Mouse (Mus musculus) embryonic facial prominence, embryonic 12.5 days (tissue): ENCODE results near the gene Alk. TPM values are rescaled to one million over a fixed set of nuclear protein-coding genes. Genes with fewer than 3 reads are reported as not detected.

Source experiments
- ATAC-seq: fragments of 200-750 bp; cut with Nextera tagmentation; 2 replicates; pipeline ENCODE4 v1.8.0; 2017; ENCODE audit not compliant: insufficient number of reproducible peaks, insufficient read depth, low FRiP score, low TSS enrichment
- H3K27ac ChIP-seq: fragments of 300-500 bp; sonication (generic); 2 replicates; pipeline ENCODE4 v1.5.1; 2016; ENCODE audit warnings: mild to moderate bottlenecking
- H3K27me3 ChIP-seq: fragments of 300-500 bp; sonication (generic); 2 replicates; pipeline ENCODE4 v1.6.1; 2016; ENCODE audit warnings: mild to moderate bottlenecking, moderate library complexity
- H3K36me3 ChIP-seq: fragments of 300-500 bp; sonication (generic); 2 replicates; pipeline ENCODE4 v1.6.1; 2016; ENCODE audit warnings: mild to moderate bottlenecking
- H3K4me1 ChIP-seq: fragments of 300-500 bp; sonication (generic); 2 replicates; pipeline ENCODE4 v1.6.1; 2016
- H3K4me2 ChIP-seq: fragments of 300-500 bp; sonication (generic); replicated peaks from 2 replicates; pipeline ENCODE4 v1.6.1; 2016; ENCODE audit warnings: mild to moderate bottlenecking, moderate library complexity
- H3K4me3 ChIP-seq: fragments of 300-500 bp; sonication (generic); 2 replicates; pipeline ENCODE4 v1.5.1; 2016; ENCODE audit warnings: mild to moderate bottlenecking
- H3K9ac ChIP-seq: fragments of 300-500 bp; sonication (generic); 2 replicates; pipeline ENCODE4 v1.6.1; 2016; ENCODE audit warnings: mild to moderate bottlenecking, moderate library complexity
- H3K9me3 ChIP-seq: fragments of 300-500 bp; sonication (generic); 2 replicates; pipeline ENCODE4 v1.6.1; 2016; ENCODE audit warnings: mild to moderate bottlenecking, moderate library complexity
- WGBS: fragments of 180-500 bp; shearing (Covaris S2); methylation state at CpG from one replicate; pipeline ENCODE4 v1.1.7; 2016; 5-methylcytosine and 5-hydroxymethylcytosine counted together
- polyA plus RNA-seq: library from polyadenylated mRNA; unstranded; fragments of >200 nt; fragmentation: Nextera tagmentation; extraction: Ambion mirVana; gene quantifications from 2 replicates; pipeline ENCODE4 v1.2.1, GENCODE M21; 2016

Alk gene
- polyA plus RNA-seq, 1 experiment from 2014 or later = 1.0 TPM

- Histone ChIP-seq H3K9me3 (no peaks in the 10 kb centered on the region), H3K4me1 (no peaks in the 10 kb centered on the region), H3K9ac (no peak overlapping the region), H3K4me2 (no peak overlapping the region), H3K36me3 (no peaks in the 10 kb centered on the region), H3K27me3 (no peaks in the 10 kb centered on the region), H3K27ac (no peak overlapping the region), H3K4me3 (no peak overlapping the region)
- ATAC-seq = no peak
- WGBS = 50% methylated on average over 5 of the region's 5 CpGs
These were observed 604.6 kb downstream of the Alk start for GRCm38 (mm10) chr17:71999527-72000482.

- no peak overlapping the region for H3K4me2 ChIP-seq
- no peaks in the 10 kb centered on the region for H3K36me3 ChIP-seq
- H3K9me3 ChIP-seq = no peaks in the 10 kb centered on the region
- WGBS = 82% methylated on average over 3 of the region's 3 CpGs
- H3K4me1 ChIP-seq = no peaks in the 10 kb centered on the region
- ATAC-seq = no peak
- H3K9ac ChIP-seq = no peak overlapping the region
- H3K27ac ChIP-seq = no peak overlapping the region
- H3K4me3 ChIP-seq = no peak overlapping the region
- H3K27me3 ChIP-seq = no peaks in the 10 kb centered on the region
These were observed 606.7 kb downstream of the Alk start for GRCm38 (mm10) chr17:71997680-71998079.

GRCm38 (mm10) chr17:71995539-71995938 lies 608.9 kb downstream of the Alk start:
- Histone ChIP-seq H3K27ac (no peak overlapping the region), H3K36me3 (no peaks in the 10 kb centered on the region), H3K4me3 (no peak overlapping the region), H3K9me3 (no peaks in the 10 kb centered on the region), H3K27me3 (no peaks in the 10 kb centered on the region), H3K4me1 (no peaks in the 10 kb centered on the region), H3K9ac (no peak overlapping the region), H3K4me2 (no peak overlapping the region)
- ATAC-seq = no peak
- WGBS = 81% methylated on average over 3 of the region's 3 CpGs

GRCm38 (mm10) chr17:71994144-71994543 lies 610.3 kb downstream of the Alk start:
- no peak for ATAC-seq
- no peak overlapping the region for H3K4me2 ChIP-seq
- H3K36me3 ChIP-seq = no peaks in the 10 kb centered on the region
- no peaks in the 10 kb centered on the region for H3K9me3 ChIP-seq
- WGBS = 67% methylated on average over 1 of the region's 1 CpGs
- no peaks in the 10 kb centered on the region for H3K27me3 ChIP-seq
- no peak overlapping the region for H3K4me3 ChIP-seq
- no peaks in the 10 kb centered on the region for H3K4me1 ChIP-seq
- H3K27ac ChIP-seq = no peak overlapping the region
- H3K9ac ChIP-seq = no peak overlapping the region

- no peak overlapping the region for H3K27ac ChIP-seq
- H3K9me3 ChIP-seq = no peaks in the 10 kb centered on the region
- no peaks in the 10 kb centered on the region for H3K27me3 ChIP-seq
- H3K36me3 ChIP-seq = no peaks in the 10 kb centered on the region
- WGBS = 90% methylated on average over 2 of the region's 2 CpGs
- no peak overlapping the region for H3K4me3 ChIP-seq
- no peak overlapping the region for H3K9ac ChIP-seq
- H3K4me2 ChIP-seq = no peak overlapping the region
- peaks cover 4% of the 10 kb centered on the region; the same call in 1 of the 2 replicates for H3K4me1 ChIP-seq
- no peak for ATAC-seq
These were observed 611.4 kb downstream of the Alk start for GRCm38 (mm10) chr17:71993011-71993410.

- no peaks in the 10 kb centered on the region for H3K9me3 ChIP-seq
- ATAC-seq = no peak
- no peaks in the 10 kb centered on the region for H3K27me3 ChIP-seq
- H3K4me2 ChIP-seq = no peak overlapping the region
- H3K27ac ChIP-seq = no peak overlapping the region
- H3K9ac ChIP-seq = no peak overlapping the region
- H3K4me1 ChIP-seq = peaks cover 4% of the 10 kb centered on the region; the same call in 1 of the 2 replicates
- 62% methylated on average over 3 of the region's 3 CpGs for WGBS
- no peak overlapping the region for H3K4me3 ChIP-seq
- no peaks in the 10 kb centered on the region for H3K36me3 ChIP-seq
These were observed 613.2 kb downstream of the Alk start for GRCm38 (mm10) chr17:71991260-71991659.

- H3K4me2 ChIP-seq = no peak overlapping the region
- ATAC-seq = no peak
- no peaks in the 10 kb centered on the region for H3K27me3 ChIP-seq
- H3K9me3 ChIP-seq = no peaks in the 10 kb centered on the region
- 81% methylated on average over 4 of the region's 4 CpGs for WGBS
- no peak overlapping the region for H3K4me3 ChIP-seq
- no peak overlapping the region for H3K9ac ChIP-seq
- no peaks in the 10 kb centered on the region for H3K36me3 ChIP-seq
- no peak overlapping the region for H3K27ac ChIP-seq
- H3K4me1 ChIP-seq = peaks cover 4% of the 10 kb centered on the region; the same call in 1 of the 2 replicates
These were observed 614.2 kb downstream of the Alk start for GRCm38 (mm10) chr17:71990176-71990720.

- H3K27me3 ChIP-seq = no peaks in the 10 kb centered on the region
- H3K4me2 ChIP-seq = no peak overlapping the region
- WGBS = 63% methylated on average over 9 of the region's 9 CpGs
- ATAC-seq = no peak
- peaks cover 4% of the 10 kb centered on the region; the same call in 1 of the 2 replicates for H3K4me1 ChIP-seq
- no peak overlapping the region for H3K9ac ChIP-seq
- H3K4me3 ChIP-seq = no peak overlapping the region
- H3K9me3 ChIP-seq = no peaks in the 10 kb centered on the region
- no peaks in the 10 kb centered on the region for H3K36me3 ChIP-seq
- H3K27ac ChIP-seq = no peak overlapping the region
These were observed 615.5 kb downstream of the Alk start for GRCm38 (mm10) chr17:71988736-71989569.

GRCm38 (mm10) chr17:71986998-71987397 lies 617.4 kb downstream of the Alk start:
- no peak overlapping the region for H3K4me2 ChIP-seq
- ATAC-seq = no peak
- peaks cover 4% of the 10 kb centered on the region; the same call in 1 of the 2 replicates for H3K4me1 ChIP-seq
- no peaks in the 10 kb centered on the region for H3K36me3 ChIP-seq
- H3K27me3 ChIP-seq = no peaks in the 10 kb centered on the region
- 71% methylated on average over 8 of the region's 8 CpGs for WGBS
- no peak overlapping the region for H3K27ac ChIP-seq
- no peaks in the 10 kb centered on the region for H3K9me3 ChIP-seq
- H3K9ac ChIP-seq = no peak overlapping the region
- no peak overlapping the region for H3K4me3 ChIP-seq

GRCm38 (mm10) chr17:71986456-71986855 lies 618.0 kb downstream of the Alk start:
- Histone ChIP-seq H3K9me3 (no peaks in the 10 kb centered on the region), H3K36me3 (no peaks in the 10 kb centered on the region), H3K27me3 (no peaks in the 10 kb centered on the region), H3K4me3 (no peak overlapping the region), H3K27ac (no peak overlapping the region), H3K4me1 (peaks cover 7% of the 10 kb centered on the region; the same call in 1 of the 2 replicates), H3K4me2 (no peak overlapping the region), H3K9ac (no peak overlapping the region)
- no peak for ATAC-seq
- WGBS = 57% methylated on average over 9 of the region's 9 CpGs

GRCm38 (mm10) chr17:71981177-71981576 lies 623.2 kb downstream of the Alk start:
- Histone ChIP-seq H3K27ac (peak overlapping the region; percentile 65), H3K9me3 (no peaks in the 10 kb centered on the region), H3K4me3 (no peak overlapping the region), H3K9ac (no peak overlapping the region), H3K27me3 (no peaks in the 10 kb centered on the region), H3K36me3 (no peaks in the 10 kb centered on the region), H3K4me1 (peaks cover 16% of the 10 kb centered on the region), H3K4me2 (no peak overlapping the region)
- 61% methylated on average over 4 of the region's 4 CpGs for WGBS
- ATAC-seq = no peak
